Mouse (Mus musculus) hindbrain, embryonic 15.5 days (tissue): ENCODE data around the gene Hephl1. TPM values are rescaled to one million over a fixed set of nuclear protein-coding genes. Genes with fewer than 3 reads are reported as not detected.
A peak's percentile ranks its signal among the peaks of the same experiment; 100 is the strongest.
"Not testable (repeated sequence)": the region's sequence is repeated elsewhere in the genome, so short reads cannot be mapped to it uniquely, and the experiment has no call there.

ENCODE experiments used
- ATAC-seq: fragments of 200-750 bp; cut with Nextera tagmentation; 2 replicates; pipeline ENCODE4 v1.8.0; 2017; ENCODE audit warnings: low read depth, moderate number of reproducible peaks, moderate TSS enrichment; ENCODE audit not compliant: low FRiP score
- H3K27ac ChIP-seq: fragments of 300-500 bp; sonication (generic); replicated peaks from 2 replicates; pipeline ENCODE4 v1.5.1; 2015; ENCODE audit warnings: mild to moderate bottlenecking, inconsistent platforms
- H3K27me3 ChIP-seq: fragments of 300-500 bp; sonication (generic); 2 replicates; pipeline ENCODE4 v1.6.1; 2015; ENCODE audit warnings: control low read depth, inconsistent platforms
- H3K36me3 ChIP-seq: fragments of 300-500 bp; sonication (generic); 2 replicates; pipeline ENCODE4 v1.6.1; 2015; ENCODE audit warnings: control low read depth, inconsistent platforms
- H3K4me1 ChIP-seq: fragments of 300-500 bp; sonication (generic); replicated peaks from 2 replicates; pipeline ENCODE4 v1.6.1; 2015; ENCODE audit warnings: control low read depth, inconsistent platforms
- H3K4me2 ChIP-seq: fragments of 300-500 bp; sonication (generic); 2 replicates; pipeline ENCODE4 v1.6.1; 2015; ENCODE audit warnings: moderate library complexity, mild to moderate bottlenecking, inconsistent platforms
- H3K4me3 ChIP-seq: fragments of 300-500 bp; sonication (generic); 2 replicates; pipeline ENCODE4 v1.5.1; 2015; ENCODE audit warnings: mild to moderate bottlenecking, inconsistent platforms
- H3K9ac ChIP-seq: fragments of 300-500 bp; sonication (generic); 2 replicates; pipeline ENCODE4 v1.6.1; 2015; ENCODE audit warnings: inconsistent platforms
- H3K9me3 ChIP-seq: fragments of 300-500 bp; sonication (generic); 2 replicates; pipeline ENCODE4 v1.6.1; 2016; ENCODE audit warnings: control low read depth, inconsistent platforms
- WGBS: fragments of 180-500 bp; shearing (Covaris S2); methylation state at CpG from one replicate; pipeline ENCODE4 v1.1.7; 2015; 5-methylcytosine and 5-hydroxymethylcytosine counted together
- polyA plus RNA-seq: library from polyadenylated mRNA; unstranded; fragments of >200 nt; fragmentation: Nextera tagmentation; extraction: Ambion mirVana; gene quantifications from 2 replicates; pipeline ENCODE4 v1.2.1, GENCODE M21; 2015

The Hephl1 gene
- polyA plus RNA-seq, 1 experiment from 2014 or later: not detected

DNA sequence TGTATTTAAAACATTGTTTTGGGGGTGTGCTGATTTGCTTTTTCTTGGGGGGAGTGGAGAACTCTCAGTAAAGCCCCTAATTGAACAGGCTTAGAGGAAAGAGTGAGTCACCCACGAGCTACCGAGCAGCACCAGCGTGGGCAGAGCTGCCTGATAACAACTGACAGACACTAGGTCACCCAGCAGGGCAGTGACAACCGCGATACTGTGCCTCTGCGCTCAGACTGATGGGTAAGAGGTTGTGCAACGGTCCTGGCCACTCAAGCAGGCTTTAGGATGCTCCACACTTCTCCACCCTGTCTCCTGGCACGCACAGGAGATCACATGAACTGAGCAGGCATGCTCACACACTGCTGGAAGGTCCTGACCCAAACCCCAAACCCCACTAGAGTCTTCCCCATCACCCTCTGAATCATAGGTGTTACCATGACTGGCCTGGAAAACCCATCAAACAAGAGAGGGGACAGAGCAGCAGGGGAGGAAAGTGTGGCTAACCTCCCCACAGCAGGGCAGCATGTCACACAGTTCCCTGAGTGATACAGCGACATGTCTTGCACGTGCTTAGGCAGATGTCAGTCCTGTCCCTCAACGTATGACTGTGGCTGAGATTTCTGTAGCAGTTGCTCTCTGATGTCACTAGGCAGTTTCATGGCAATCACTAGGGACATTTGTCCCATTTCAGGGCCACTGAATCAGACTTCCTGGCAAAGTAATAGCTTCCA, 8.2 kb downstream of the Hephl1 start:
- Histone ChIP-seq H3K36me3 (no peaks in the 10 kb centered on the region), H3K9ac (no peak overlapping the region), H3K4me1 (no peaks in the 10 kb centered on the region), H3K27me3 (no peaks in the 10 kb centered on the region), H3K4me2 (no peak overlapping the region), H3K9me3 (no peaks in the 10 kb centered on the region), H3K4me3 (no peak overlapping the region), H3K27ac (no peak overlapping the region)
- 70% methylated on average over 11 of the region's 11 CpGs for WGBS
- no peak for ATAC-seq

DNA sequence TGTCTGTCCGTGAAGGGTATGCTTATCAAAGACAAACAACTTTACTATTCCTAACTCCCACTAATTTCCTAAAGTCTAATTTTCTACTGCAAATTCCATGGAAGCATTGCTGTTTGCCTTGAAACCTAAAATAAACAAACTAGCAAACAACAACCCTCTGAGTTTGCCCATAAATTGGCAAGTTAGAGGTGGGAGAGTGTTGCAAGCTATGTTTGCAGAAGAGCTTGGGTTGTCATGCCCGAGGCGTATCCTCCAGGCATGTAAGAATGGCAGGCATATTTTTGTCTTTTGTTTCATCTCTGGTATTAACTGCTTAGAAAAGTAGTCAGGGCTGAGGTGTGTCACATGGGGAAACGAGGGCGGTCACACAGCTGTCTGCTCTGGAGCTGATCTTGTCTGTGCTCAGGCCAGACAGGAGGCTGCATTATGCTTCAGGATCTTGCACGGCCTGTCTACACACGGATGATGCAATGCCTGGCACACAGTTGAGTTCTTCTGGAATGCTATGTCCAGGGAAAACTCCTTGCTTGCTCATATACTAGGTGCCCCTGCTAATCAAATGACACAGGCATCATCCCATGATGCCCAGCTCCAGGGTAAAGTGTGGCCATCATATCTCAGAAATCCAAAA, 10.3 kb downstream of the Hephl1 start:
- WGBS: 87% methylated on average over 7 of the region's 7 CpGs
- no peak for ATAC-seq
- Histone ChIP-seq H3K4me1 (no peaks in the 10 kb centered on the region), H3K9me3 (no peaks in the 10 kb centered on the region), H3K36me3 (no peaks in the 10 kb centered on the region), H3K9ac (no peak overlapping the region), H3K27ac (no peak overlapping the region), H3K4me3 (no peak overlapping the region), H3K4me2 (no peak overlapping the region), H3K27me3 (no peaks in the 10 kb centered on the region)

GRCm38 (mm10) chr9:15098421-15098820, 13.5 kb downstream of the Hephl1 start:
- not testable (repeated sequence) for H3K9ac ChIP-seq, H3K36me3 ChIP-seq, H3K27ac ChIP-seq, H3K4me1 ChIP-seq, H3K4me3 ChIP-seq, H3K4me2 ChIP-seq, ATAC-seq, H3K27me3 ChIP-seq, H3K9me3 ChIP-seq
- WGBS: 97% methylated on average over 7 of the region's 7 CpGs

DNA sequence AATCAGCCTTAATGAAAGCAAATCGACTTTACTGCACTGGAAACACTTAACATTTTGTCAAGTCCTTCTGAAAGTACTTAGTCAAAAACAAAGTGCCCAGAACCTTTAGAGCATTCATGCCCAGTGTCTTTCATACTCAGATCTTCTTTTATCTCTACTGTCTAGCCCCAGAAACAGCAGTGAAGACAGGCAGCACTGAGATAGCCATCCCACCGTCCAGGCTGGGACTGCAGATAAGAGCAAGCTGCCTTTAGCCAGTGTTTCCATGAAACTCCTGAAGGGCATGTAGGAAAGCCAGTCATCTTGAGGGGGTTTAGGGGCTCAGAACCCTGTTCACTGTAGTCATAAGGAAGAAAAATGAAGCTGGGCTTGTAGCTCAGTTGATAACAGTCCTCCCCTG, 14.7 kb downstream of the Hephl1 start:
- no peak overlapping the region for H3K4me2 ChIP-seq
- no peaks in the 10 kb centered on the region for H3K9me3 ChIP-seq
- no peak overlapping the region for H3K9ac ChIP-seq
- no peak overlapping the region for H3K27ac ChIP-seq
- no peaks in the 10 kb centered on the region for H3K27me3 ChIP-seq
- no peaks in the 10 kb centered on the region for H3K36me3 ChIP-seq
- ATAC-seq: no peak
- no peaks in the 10 kb centered on the region for H3K4me1 ChIP-seq
- H3K4me3 ChIP-seq: no peak overlapping the region
- WGBS: 86% methylated on average over 2 of the region's 2 CpGs

DNA sequence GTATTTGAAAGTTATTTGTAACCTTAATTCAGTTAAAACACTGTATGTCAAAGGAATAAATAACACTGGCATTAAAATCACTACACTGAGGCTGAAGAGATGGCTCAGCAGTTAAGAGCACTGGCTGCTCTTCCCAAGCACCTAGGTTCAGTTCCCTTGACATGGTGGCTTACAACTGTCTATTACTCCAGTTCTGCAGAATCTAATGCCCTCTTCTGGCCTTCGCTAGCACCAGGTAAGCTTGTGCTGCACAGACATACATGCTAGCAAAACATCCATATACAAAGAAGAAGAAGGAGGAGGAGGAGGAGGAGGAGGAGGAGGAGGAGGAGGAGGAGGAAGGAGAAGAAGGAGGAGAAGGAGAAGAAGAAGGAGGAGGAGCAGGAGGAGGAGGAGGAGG, 15.7 kb downstream of the Hephl1 start:
- H3K4me2 ChIP-seq: no peak overlapping the region
- no peak overlapping the region for H3K27ac ChIP-seq
- no peak overlapping the region for H3K4me3 ChIP-seq
- ATAC-seq: no peak
- H3K9ac ChIP-seq: no peak overlapping the region
- no peaks in the 10 kb centered on the region for H3K36me3 ChIP-seq
- WGBS: 89% methylated on average over 1 of the region's 1 CpGs
- no peaks in the 10 kb centered on the region for H3K9me3 ChIP-seq
- no peaks in the 10 kb centered on the region for H3K27me3 ChIP-seq
- H3K4me1 ChIP-seq: no peaks in the 10 kb centered on the region

DNA sequence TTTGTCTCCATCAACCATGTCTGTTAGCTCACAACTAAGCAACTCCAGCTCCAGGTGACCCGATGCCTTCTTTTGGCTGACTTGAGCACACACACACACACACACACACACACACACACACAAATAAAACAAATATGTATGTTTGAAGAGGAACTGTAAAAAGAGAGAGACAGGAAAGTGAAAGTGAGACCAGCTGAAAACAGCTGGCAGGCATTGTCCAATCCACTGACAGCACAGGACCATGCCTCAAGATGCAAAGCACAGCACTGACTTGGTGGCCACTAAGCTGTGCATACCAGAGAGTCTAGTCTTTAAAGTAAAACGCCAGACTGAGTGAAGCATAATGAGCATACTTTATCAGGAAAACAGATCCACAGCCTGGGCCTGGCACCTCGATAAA, 16.7 kb downstream of the Hephl1 start:
- Histone ChIP-seq H3K9me3 (no peaks in the 10 kb centered on the region), H3K27me3 (no peaks in the 10 kb centered on the region), H3K4me1 (no peaks in the 10 kb centered on the region), H3K9ac (no peak overlapping the region), H3K4me2 (no peak overlapping the region), H3K36me3 (no peaks in the 10 kb centered on the region), H3K4me3 (no peak overlapping the region), H3K27ac (no peak overlapping the region)
- 85% methylated on average over 3 of the region's 3 CpGs for WGBS
- no peak for ATAC-seq

DNA sequence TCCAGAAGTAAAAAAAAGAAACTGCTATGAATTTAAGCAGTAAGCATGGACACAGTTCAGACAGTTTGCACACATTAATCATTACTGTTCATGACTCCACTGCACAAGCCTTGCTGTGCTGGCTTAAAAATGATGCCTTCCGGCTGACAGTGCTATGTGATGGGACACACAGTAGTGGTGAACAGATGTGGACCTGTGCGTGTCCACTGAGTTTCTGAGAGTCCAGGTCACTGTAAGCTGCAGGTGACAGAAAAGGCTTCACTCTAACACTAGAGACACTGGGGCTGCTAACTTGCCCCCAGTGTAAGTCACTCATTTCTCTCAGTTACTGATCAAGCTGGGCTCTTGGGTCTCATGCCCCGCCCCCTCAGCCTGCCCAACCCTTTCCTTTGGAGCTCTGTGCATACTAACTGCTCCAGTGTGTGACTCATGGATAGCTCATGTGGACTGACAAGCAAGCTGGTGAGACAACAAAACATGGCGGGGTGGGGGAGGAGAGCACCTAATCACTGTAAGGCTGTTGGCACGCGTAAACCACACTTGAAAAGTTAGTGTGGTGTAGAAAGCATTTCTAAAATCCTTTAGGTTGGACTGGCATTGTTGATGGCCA, 43.1 kb downstream of the Hephl1 start:
- 85% methylated on average over 6 of the region's 6 CpGs for WGBS
- no peaks in the 10 kb centered on the region for H3K27me3 ChIP-seq
- no peaks in the 10 kb centered on the region for H3K36me3 ChIP-seq
- no peak overlapping the region for H3K27ac ChIP-seq
- H3K9ac ChIP-seq: no peak overlapping the region
- no peak for ATAC-seq
- no peak overlapping the region for H3K4me3 ChIP-seq
- no peaks in the 10 kb centered on the region for H3K4me1 ChIP-seq
- H3K9me3 ChIP-seq: no peaks in the 10 kb centered on the region
- no peak overlapping the region for H3K4me2 ChIP-seq

DNA sequence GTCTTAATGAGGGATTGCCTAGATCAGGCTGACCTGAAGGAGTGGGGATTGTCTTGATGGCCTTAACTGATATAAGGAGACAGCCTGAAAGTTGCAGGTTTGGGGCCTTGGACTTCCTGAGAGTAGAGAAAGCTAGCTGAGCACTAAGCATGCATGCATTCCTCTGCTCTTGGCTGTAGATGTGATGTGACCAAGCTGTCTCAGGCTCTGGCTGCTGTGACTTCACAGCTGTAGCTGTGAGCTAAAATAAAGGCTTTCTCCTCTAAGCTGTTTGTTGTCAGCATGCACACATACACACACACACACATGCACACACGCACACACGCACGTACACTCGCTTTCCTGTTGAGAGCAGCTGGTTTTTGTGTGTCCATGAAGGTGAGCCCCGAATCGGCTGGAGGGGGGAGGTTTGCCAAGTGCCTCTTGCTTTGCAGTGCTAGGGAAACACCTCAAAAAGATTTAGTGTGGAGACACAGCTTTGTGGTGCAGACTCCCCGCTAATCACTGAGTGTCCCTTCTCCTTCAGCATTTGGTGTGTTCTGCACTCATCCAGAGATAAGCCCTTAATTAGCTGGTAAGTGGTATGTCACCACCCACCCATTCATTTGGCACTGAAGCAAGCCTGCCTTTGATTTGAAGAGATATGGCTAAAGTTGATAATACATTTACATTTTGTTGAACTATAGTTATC, 43.8 kb downstream of the Hephl1 start:
- H3K27ac ChIP-seq: no peak overlapping the region
- no peaks in the 10 kb centered on the region for H3K36me3 ChIP-seq
- no peaks in the 10 kb centered on the region for H3K4me1 ChIP-seq
- 92% methylated on average over 7 of the region's 7 CpGs for WGBS
- no peak overlapping the region for H3K4me2 ChIP-seq
- no peaks in the 10 kb centered on the region for H3K27me3 ChIP-seq
- H3K4me3 ChIP-seq: no peak overlapping the region
- no peak for ATAC-seq
- no peak overlapping the region for H3K9ac ChIP-seq
- H3K9me3 ChIP-seq: no peaks in the 10 kb centered on the region

DNA sequence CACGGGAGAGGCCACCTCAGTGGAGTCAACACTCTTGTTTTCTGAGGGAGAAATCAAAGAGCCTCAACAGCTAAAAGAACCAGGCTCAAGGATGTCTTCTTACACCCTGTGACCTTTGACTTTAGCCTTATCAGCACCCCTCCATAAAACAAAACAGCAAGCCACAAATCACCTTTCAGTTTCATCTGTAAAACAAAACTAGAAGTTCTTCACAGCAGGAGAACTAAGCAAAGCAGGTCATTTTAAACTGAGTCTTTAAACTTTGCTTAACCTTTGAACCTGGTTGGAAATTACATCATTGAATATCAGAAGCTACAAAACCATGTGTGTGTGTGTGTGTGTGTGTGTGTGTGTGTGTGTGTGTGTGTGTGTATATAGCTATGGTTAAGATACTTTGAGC, 47.7 kb downstream of the Hephl1 start:
- no peaks in the 10 kb centered on the region for H3K27me3 ChIP-seq
- ATAC-seq: no peak
- H3K9me3 ChIP-seq: no peaks in the 10 kb centered on the region
- H3K4me1 ChIP-seq: no peaks in the 10 kb centered on the region
- no peak overlapping the region for H3K27ac ChIP-seq
- 24% methylated on average over 1 of the region's 1 CpGs for WGBS
- H3K4me2 ChIP-seq: no peak overlapping the region
- H3K9ac ChIP-seq: no peak overlapping the region
- no peaks in the 10 kb centered on the region for H3K36me3 ChIP-seq
- no peak overlapping the region for H3K4me3 ChIP-seq

DNA sequence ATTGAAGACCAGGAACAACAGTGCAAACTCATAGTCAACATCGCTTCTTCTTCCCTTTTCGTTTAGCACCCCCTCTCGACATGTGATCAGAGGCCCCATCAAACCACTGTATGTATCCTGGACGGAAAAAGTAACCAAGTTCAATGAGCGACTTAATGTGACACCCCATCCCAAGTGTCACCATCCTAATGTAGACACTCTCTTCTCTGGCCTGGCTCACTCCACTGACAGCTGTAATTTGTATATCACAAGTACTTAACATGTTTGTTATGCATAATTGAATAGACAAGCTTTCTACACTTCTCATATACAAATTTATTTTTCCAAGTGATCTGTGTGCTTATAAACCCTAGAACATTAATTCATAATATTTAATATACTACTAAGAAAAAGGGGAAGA, 51.1 kb downstream of the Hephl1 start:
- no peaks in the 10 kb centered on the region for H3K9me3 ChIP-seq
- no peak overlapping the region for H3K27ac ChIP-seq
- 90% methylated on average over 5 of the region's 5 CpGs for WGBS
- H3K36me3 ChIP-seq: no peaks in the 10 kb centered on the region
- no peak for ATAC-seq
- H3K9ac ChIP-seq: no peak overlapping the region
- no peak overlapping the region for H3K4me3 ChIP-seq
- H3K27me3 ChIP-seq: no peaks in the 10 kb centered on the region
- H3K4me2 ChIP-seq: no peak overlapping the region
- H3K4me1 ChIP-seq: no peaks in the 10 kb centered on the region

GRCm38 (mm10) chr9:15060026-15060425, 51.9 kb downstream of the Hephl1 start:
- Histone ChIP-seq H3K4me3 (no peak overlapping the region), H3K9ac (no peak overlapping the region), H3K27me3 (no peaks in the 10 kb centered on the region), H3K36me3 (no peaks in the 10 kb centered on the region), H3K4me2 (no peak overlapping the region), H3K27ac (no peak overlapping the region), H3K9me3 (no peaks in the 10 kb centered on the region), H3K4me1 (no peaks in the 10 kb centered on the region)
- 91% methylated on average over 6 of the region's 6 CpGs for WGBS
- no peak for ATAC-seq

GRCm38 (mm10) chr9:15045740-15046139, 66.2 kb downstream of the Hephl1 start:
- H3K27me3 ChIP-seq: no peaks in the 10 kb centered on the region
- H3K9ac ChIP-seq: peak overlapping the region; percentile 94
- H3K4me3 ChIP-seq: peak overlapping the region; percentile 92
- 42% methylated on average over 10 of the region's 10 CpGs for WGBS
- peak overlapping the region; percentile 95 for H3K27ac ChIP-seq
- no peaks in the 10 kb centered on the region for H3K9me3 ChIP-seq
- ATAC-seq: peak; percentile 31; the same call in 1 of the 2 replicates
- H3K4me2 ChIP-seq: peak overlapping the region; percentile 69
- peaks cover 37% of the 10 kb centered on the region for H3K4me1 ChIP-seq
- H3K36me3 ChIP-seq: no peaks in the 10 kb centered on the region
